Mouse (Mus musculus) MEL (cell line): ENCODE data around the gene Nelfcd.

Experiments
- CTCF ChIP-seq, 3 experiments: IDR thresholded peaks in 2 of 3; conservative IDR thresholded peaks in 1 of 3; 2 replicates each; pipeline ENCODE4 v1.5.1; 2011 to 2012; ENCODE audit warnings: low read length in 3 of 3, low read depth in 2 of 3, mild to moderate bottlenecking in 2 of 3, improper control_type of control experiment in 1 of 3, inconsistent platforms in 1 of 3, mixed read lengths in 1 of 3, moderate library complexity in 1 of 3; ENCODE audit not compliant: control insufficient read depth in 1 of 3, insufficient read depth in 1 of 3, poor library complexity in 1 of 3, severe bottlenecking in 1 of 3
- EP300 ChIP-seq, 2 experiments: IDR thresholded peaks; 2 replicates each; pipeline ENCODE4 v1.6.1; 2011; ENCODE audit warnings: improper control_type of control experiment in 2 of 2, low read length in 2 of 2, low read depth in 1 of 2, mild to moderate bottlenecking in 1 of 2
- GABPA ChIP-seq: IDR thresholded peaks from 2 replicates; pipeline ENCODE4 v1.6.1; 2012; ENCODE audit warnings: low read depth, mild to moderate bottlenecking, inconsistent platforms, low read length, improper control_type of control experiment, moderate library complexity
- MAX ChIP-seq: IDR thresholded peaks from 2 replicates; pipeline ENCODE4 v1.6.1; 2011; ENCODE audit warnings: low read length, improper control_type of control experiment
- MXI1 ChIP-seq: IDR thresholded peaks from 2 replicates; pipeline ENCODE4 v1.6.1; 2011; ENCODE audit warnings: mild to moderate bottlenecking, low read depth, low read length, improper control_type of control experiment
- NELFE ChIP-seq: IDR thresholded peaks from 2 replicates; pipeline ENCODE4 v1.6.1; 2011; ENCODE audit warnings: low read depth, low read length, improper control_type of control experiment
- NRF1 ChIP-seq: IDR thresholded peaks from 2 replicates; pipeline ENCODE4 v1.6.1; 2014; ENCODE audit warnings: low read depth, mild to moderate bottlenecking, inconsistent platforms, low read length, improper control_type of control experiment, moderate library complexity; ENCODE audit not compliant: poor library complexity, insufficient read depth, severe bottlenecking
- POLR2A ChIP-seq, 2 experiments: IDR thresholded peaks; 2 replicates each; pipeline ENCODE4 v1.6.1; 2011 to 2012; ENCODE audit warnings: low read length in 2 of 2, mild to moderate bottlenecking in 2 of 2, control low read depth in 1 of 2, improper control_type of control experiment in 1 of 2, low read depth in 1 of 2, moderate library complexity in 1 of 2; ENCODE audit not compliant: control insufficient read depth in 1 of 2, insufficient read depth in 1 of 2, poor library complexity in 1 of 2
- POLR2AphosphoS5 ChIP-seq: IDR thresholded peaks from 2 replicates; pipeline ENCODE4 v1.6.1; 2012; ENCODE audit warnings: low read depth, borderline replicate concordance, mild to moderate bottlenecking, inconsistent platforms, low read length, moderate library complexity, mixed read lengths
- RAD21 ChIP-seq: IDR thresholded peaks from 2 replicates; pipeline ENCODE4 v1.6.1; 2011; ENCODE audit warnings: mild to moderate bottlenecking, low read depth, low read length, improper control_type of control experiment
- TAL1 ChIP-seq: IDR thresholded peaks from 2 replicates; pipeline ENCODE4 v1.6.1; 2012; ENCODE audit warnings: mild to moderate bottlenecking, inconsistent platforms, low read length, moderate library complexity, mixed read lengths
- TCF12 ChIP-seq: IDR thresholded peaks from 2 replicates; pipeline ENCODE4 v1.6.1; 2014; ENCODE audit warnings: low read depth, mild to moderate bottlenecking, inconsistent platforms, low read length, improper control_type of control experiment, moderate library complexity
- UBTF ChIP-seq: IDR thresholded peaks from 2 replicates; pipeline ENCODE4 v1.6.1; 2012; ENCODE audit warnings: low read depth, mild to moderate bottlenecking, inconsistent platforms, low read length, improper control_type of control experiment, moderate library complexity, borderline replicate concordance; ENCODE audit not compliant: insufficient read depth
- USF2 ChIP-seq, 2 experiments: IDR thresholded peaks; 2 replicates each; pipeline ENCODE4 v1.6.1; 2011 to 2012; ENCODE audit warnings: improper control_type of control experiment in 2 of 2, low read length in 2 of 2, borderline replicate concordance in 1 of 2, inconsistent platforms in 1 of 2, low read depth in 1 of 2, mild to moderate bottlenecking in 1 of 2; ENCODE audit not compliant: insufficient read depth in 1 of 2

DNA sequence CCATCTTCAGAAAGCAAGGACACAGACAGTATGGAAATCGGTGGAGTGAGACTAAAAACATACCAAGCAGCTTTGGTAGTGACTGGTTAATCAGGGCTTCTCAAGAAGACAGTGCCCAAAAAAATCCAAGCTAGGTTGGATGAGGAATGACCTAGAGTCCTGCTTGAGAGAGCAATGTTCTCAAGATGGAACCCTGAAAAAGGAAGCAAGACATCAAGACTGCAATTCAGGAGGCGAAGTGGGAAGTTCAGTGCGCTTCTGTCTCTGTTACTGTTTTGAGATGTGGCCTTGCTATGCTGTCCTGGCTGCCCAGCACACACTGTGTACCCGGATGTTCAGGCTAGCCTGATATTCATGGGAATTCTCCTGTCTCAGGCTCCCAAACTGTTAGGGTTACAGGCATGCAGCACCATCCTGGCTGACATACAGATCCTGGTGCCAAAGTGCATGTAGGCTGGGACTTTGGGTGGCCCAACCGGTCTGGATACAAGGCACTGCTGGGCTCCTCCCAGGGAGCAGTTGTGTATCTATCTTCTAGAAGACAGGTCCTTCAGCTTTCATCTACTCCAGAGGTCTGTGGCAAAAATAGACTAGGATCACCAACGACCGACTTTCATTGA, 55.3 kb downstream of the Nelfcd start:
- TF ChIP-seq EP300 (IDR thresholded peaks at IDR 0.05; ENCODE audit: low read depth in 1 of 2, low read length in 2 of 2) (no peak), CTCF (IDR thresholded peaks at IDR 0.05 in 2 of 3, conservative IDR thresholded peaks at IDR 0.05 in 1 of 3; ENCODE audit: control insufficient read depth in 1 of 3, insufficient read depth in 1 of 3, low read depth in 2 of 3, low read length in 3 of 3, poor library complexity in 1 of 3, severe bottlenecking in 1 of 3) (no peak), RAD21 (no peak), POLR2A (IDR thresholded peaks at IDR 0.05; ENCODE audit: control insufficient read depth in 1 of 2, insufficient read depth in 1 of 2, low read depth in 1 of 2, low read length in 2 of 2, poor library complexity in 1 of 2) (no peak), NRF1 (no peak), NELFE (no peak), TCF12 (no peak), MAX (no peak), TAL1 (no peak), USF2 (IDR thresholded peaks at IDR 0.05; ENCODE audit: borderline replicate concordance in 1 of 2, insufficient read depth in 1 of 2, low read depth in 1 of 2, low read length in 2 of 2) (no peak), MXI1 (no peak), POLR2AphosphoS5 (no peak), GABPA (no peak), UBTF (no peak)
